10 mouse cellular contexts compared by ENCODE assay signal in the genomic region with DNA sequence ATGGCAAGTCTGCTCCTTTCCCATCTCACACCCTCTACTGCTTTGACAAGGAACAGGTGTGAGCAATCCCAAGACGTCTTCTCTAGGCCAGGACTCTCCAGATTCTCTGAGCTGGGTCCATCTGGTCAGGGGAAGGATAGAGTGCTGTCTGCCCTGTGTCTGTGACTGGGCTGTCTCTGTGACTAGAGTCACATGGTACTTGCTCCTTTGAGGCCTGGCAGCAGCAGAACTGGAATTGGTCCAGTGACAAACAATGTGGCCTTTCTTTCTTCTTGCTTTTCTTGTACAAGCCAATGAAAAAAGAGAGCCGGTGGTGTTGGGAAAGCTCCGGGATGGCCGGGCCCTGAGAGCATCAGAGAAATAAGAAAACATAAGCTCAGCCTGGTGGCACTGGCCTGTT. TPM values are rescaled to one million over a fixed set of nuclear protein-coding genes. Genes with fewer than 3 reads are reported as not detected.
DNase-seq lines count a peak whose midpoint lies in the region; ATAC-seq lines count a peak whose summit lies in the region.
"Had no signal": no experiment of that assay in that cellular context is flagged by ENCODE, and none has a peak within 500 bp of the region (broad histone marks: within the 10 kb centered on the region; RNA-seq: fewer than 3 reads in every experiment).

No protein-coding gene starts in this region.

- no peaks in the 10 kb centered on the region for H3K36me3 ChIP-seq in embryonic facial prominence, embryonic 14.5 days (ENCODE audit: control insufficient read depth, insufficient read depth, low read length)

- H3K27ac ChIP-seq in embryonic facial prominence, embryonic 14.5 days (replicated peaks; ENCODE audit: low read depth, low read length) = no peak overlapping the region
- H3K27ac ChIP-seq: liver, embryonic 13.5 days had no signal

- 41% methylated on average over 4 of the region's 4 CpGs for WGBS in embryonic facial prominence, embryonic 14.5 days

- peak; percentile 14 for DNase-seq in gastrocnemius, postnatal 25 days
- no peak for DNase-seq in gastrocnemius, adult 8-10 months (ENCODE audit: low spot score in 2 of 2)
- peak; percentile 87 for DNase-seq in Muller cell, postnatal 12 days (ENCODE audit: inconsistent ontology term)
- peak; percentile 23 for DNase-seq in embryonic facial prominence, embryonic 14.5 days (ENCODE audit: low spot score)
- peak; percentile 58 to 62 for DNase-seq in heart, postnatal 36 days
- DNase-seq in left cerebral cortex, postnatal 4 days = peak; percentile 51
- no peak for DNase-seq in thymus, postnatal 14 days
- no peak for DNase-seq in thymus, postnatal 36 days
- DNase-seq: liver, embryonic 13.5 days had no signal

- no peaks in the 10 kb centered on the region for H3K9me3 ChIP-seq in embryonic facial prominence, embryonic 14.5 days (ENCODE audit: control insufficient read depth, low read length)
- H3K9me3 ChIP-seq: liver, embryonic 13.5 days had no signal

- H3K4me2 ChIP-seq in embryonic facial prominence, embryonic 14.5 days (ENCODE audit: low read depth, low read length) = no peak overlapping the region
- H3K4me2 ChIP-seq: liver, embryonic 13.5 days had no signal

- ATAC-seq in embryonic facial prominence, embryonic 14.5 days (ENCODE audit: low read depth) = peak; percentile 47; the same call in 1 of the 2 replicates

- intact Hi-C loops in heart, postnatal 36 days (cut with DNase I) = no loop called here
- intact Hi-C loops in left cerebral cortex, postnatal 4 days (cut with DNase I) = no loop called here

- no peak overlapping the region for H3K9ac ChIP-seq in embryonic facial prominence, embryonic 14.5 days (ENCODE audit: low read depth, low read length)
- H3K9ac ChIP-seq: liver, embryonic 13.5 days had no signal

- H3K4me3 ChIP-seq in embryonic facial prominence, embryonic 14.5 days (ENCODE audit: low read depth, low read length) = no peak overlapping the region
- H3K4me3 ChIP-seq: liver, embryonic 13.5 days had no signal

- no peaks in the 10 kb centered on the region for H3K4me1 ChIP-seq in embryonic facial prominence, embryonic 14.5 days (ENCODE audit: control insufficient read depth, insufficient read depth, low read length)

- H3K27me3 ChIP-seq in embryonic facial prominence, embryonic 14.5 days (replicated peaks; ENCODE audit: control insufficient read depth, insufficient read depth, low read length) = no peaks in the 10 kb centered on the region
- H3K27me3 ChIP-seq: liver, embryonic 13.5 days had no signal

RNA-seq across cellular contexts. Expression of a gene that starts 47.8 kb away (rescaled TPM):
- total RNA-seq in gastrocnemius, postnatal 25 days (2021) = 1 to 10 TPM in 1 of 2 experiments, under 1 TPM in 1; 0.97 to 4.5 TPM
- 1 to 10 TPM in 2 of 4 experiments, under 1 TPM in 2; 0.63 to 2.1 (median 1.1) TPM for total RNA-seq in gastrocnemius, adult 8-10 months (2022)
- polyA plus RNA-seq in embryonic facial prominence, embryonic 14.5 days (2014; fragmentation: Nextera tagmentation; extraction: Ambion mirVana) = 0.68 and 0.72 TPM in 2 replicates
- 1 to 10 TPM; 4.6 to 5.5 TPM for total RNA-seq in heart, postnatal 36 days (2021)
- total RNA-seq in left cerebral cortex, postnatal 4 days (2021) = 10 to 100 TPM; 24.7 to 25.2 TPM
- total RNA-seq: common myeloid progenitor, adult 5-6 weeks had no signal

Comparison
In these comparisons a context has a peak if more than half of its experiments do, and no peak if none do; other contexts are left out.
1. DNase-seq: peak in gastrocnemius, postnatal 25 days (single experiment), Muller cell, postnatal 12 days (single experiment), embryonic facial prominence, embryonic 14.5 days (single experiment), heart, postnatal 36 days (2 of 2) and left cerebral cortex, postnatal 4 days (single experiment); none in gastrocnemius, adult 8-10 months (0 of 2), thymus, postnatal 14 days (single experiment) and thymus, postnatal 36 days (0 of 2).